Mouse (Mus musculus) frontal cortex, adult 2 months (tissue): ENCODE results near the gene Cbll1. TPM values are rescaled to one million over a fixed set of nuclear protein-coding genes. Genes with fewer than 3 reads are reported as not detected.

Source experiments
- DNase-seq, 2 experiments: peaks; one replicate each; pipeline ENCODE4 v3.0.0; 2022; ENCODE audit warnings: low spot score in 1 of 2; ENCODE audit errors: extremely low spot score in 1 of 2
- polyA plus RNA-seq: library from polyadenylated mRNA; depleted of rRNA; stranded (reverse); fragments of >200 nt; gene quantifications from 2 replicates; pipeline ENCODE4 v1.2.3, GENCODE M21; 2012; rRNA removed

Gene Cbll1
- 11.0 and 11.5 TPM in 2 replicates for polyA plus RNA-seq

- DNase-seq, result peak; percentile 88 to 96
These were observed at the start of gene Cbll1 for GRCm38 (mm10) chr12:31499314-31500131. TSS of gene Cbll1 (minus strand) at chr12:31499616.

GRCm38 (mm10) chr12:31546061-31546460, 46.6 kb upstream of the Cbll1 start:
- no peak for DNase-seq

- DNase-seq, result no peak
These were observed 45.8 kb upstream of the Cbll1 start for GRCm38 (mm10) chr12:31545219-31545618.

- peak in 1 of 2 experiments; percentile 62 for DNase-seq
These were observed 42.1 kb upstream of the Cbll1 start for GRCm38 (mm10) chr12:31541541-31541940.

GRCm38 (mm10) chr12:31539783-31540182, 40.4 kb upstream of the Cbll1 start:
- DNase-seq, result no peak

GRCm38 (mm10) chr12:31537515-31538230, 38.3 kb upstream of the Cbll1 start:
- no peak for DNase-seq

- DNase-seq, result peak in 1 of 2 experiments; percentile 25
These were observed 34.8 kb upstream of the Cbll1 start for GRCm38 (mm10) chr12:31534060-31534843.

GRCm38 (mm10) chr12:31533218-31533908, 33.9 kb upstream of the Cbll1 start:
- DNase-seq, result peak; percentile 45 to 72

- DNase-seq, result no peak
These were observed 32.6 kb upstream of the Cbll1 start for GRCm38 (mm10) chr12:31532054-31532453.

- DNase-seq, result no peak
These were observed 28.0 kb upstream of the Cbll1 start for GRCm38 (mm10) chr12:31527407-31527806.

- peak in 1 of 2 experiments; percentile 36 for DNase-seq
These were observed 22.0 kb upstream of the Cbll1 start for GRCm38 (mm10) chr12:31521371-31521770.

- peak in 1 of 2 experiments; percentile 44 for DNase-seq
These were observed 20.7 kb upstream of the Cbll1 start for GRCm38 (mm10) chr12:31520119-31520518.

- DNase-seq, result no peak
These were observed 14.5 kb upstream of the Cbll1 start for GRCm38 (mm10) chr12:31513724-31514503.

GRCm38 (mm10) chr12:31512634-31513411, 13.4 kb upstream of the Cbll1 start:
- DNase-seq, result no peak

GRCm38 (mm10) chr12:31511218-31511617, 11.8 kb upstream of the Cbll1 start:
- DNase-seq, result no peak

GRCm38 (mm10) chr12:31508496-31508895, 9.1 kb upstream of the Cbll1 start:
- DNase-seq, result no peak

GRCm38 (mm10) chr12:31507718-31508364, 8.4 kb upstream of the Cbll1 start:
- peak in 1 of 2 experiments; percentile 77 for DNase-seq

- no peak for DNase-seq
These were observed 3.8 kb upstream of the Cbll1 start for GRCm38 (mm10) chr12:31503211-31503610.
